8 mouse cellular contexts compared by ENCODE assay signal in genomic region chr19:37550101-37551039, GRCm38 (mm10). TPM values are rescaled to one million over a fixed set of nuclear protein-coding genes. Genes with fewer than 3 reads are reported as not detected.
DNase-seq lines count a peak whose midpoint lies in the region.

Gene Exoc6 (plus strand): TSS chr19:37550418.

- H3K4me3 ChIP-seq in hindbrain, embryonic 10.5 days: peak within 1 kb of the TSS; percentile 89

- peaks cover 65% of the 10 kb centered on the region for H3K27me3 ChIP-seq in hindbrain, embryonic 10.5 days (ENCODE audit: insufficient read depth, poor library complexity, severe bottlenecking)

- H3K4me1 ChIP-seq in hindbrain, embryonic 10.5 days (replicated peaks): peaks cover 14% of the 10 kb centered on the region; the same call in 1 of the 2 replicates

- H3K36me3 ChIP-seq in hindbrain, embryonic 10.5 days: no peaks in the 10 kb centered on the region

- peak within 1 kb of the TSS; percentile 94 for H3K27ac ChIP-seq in hindbrain, embryonic 10.5 days

- 1% methylated on average over 83 of the region's 89 CpGs for WGBS in hindbrain, embryonic 10.5 days

- peak; percentile 72 for DNase-seq in MN1 (ENCODE audit: low spot score)
- DNase-seq in cerebellum, adult 9-10 months: peak; percentile 85
- DNase-seq in frontal cortex, adult 2 months (ENCODE audit: extremely low spot score in 1 of 2, low spot score in 1 of 2): peak; percentile 25 to 78
- DNase-seq in hindbrain, embryonic 10.5 days (ENCODE audit: low spot score): peak; percentile 80
- DNase-seq in layer of hippocampus, postnatal 14 days (ENCODE audit: low spot score in 2 of 2): peak; percentile 68 to 78
- DNase-seq in lung, postnatal 10 days: peak; percentile 72
- DNase-seq in ovary, postnatal 14 days (ENCODE audit: low spot score): peak; percentile 68
- DNase-seq in thymus, postnatal 14 days: peak; percentile 83

- no peaks in the 10 kb centered on the region for H3K9me3 ChIP-seq in hindbrain, embryonic 10.5 days

RNA-seq across cellular contexts. Expression of gene Exoc6, which starts in this region (rescaled TPM):
- polyA plus RNA-seq in frontal cortex, adult 2 months (2012; rRNA removed): 20.0 and 21.5 TPM in 2 replicates
- polyA plus RNA-seq in hindbrain, embryonic 10.5 days (2016; fragmentation: Nextera tagmentation; extraction: Ambion mirVana): 6.7 and 9.2 TPM in 2 replicates
- 10 to 100 TPM; 50.1 to 52.5 TPM for total RNA-seq in layer of hippocampus, postnatal 14 days (2021)

Comparison
In these comparisons a context has a peak if more than half of its experiments do, and no peak if none do; other contexts are left out.
1. Peak in every context shown above with its lines: DNase-seq, H3K4me3 ChIP-seq and H3K27ac ChIP-seq.